12 mouse cellular contexts compared by ENCODE assay signal in genomic region chr3:83076563-83076962, GRCm38 (mm10). TPM values are rescaled to one million over a fixed set of nuclear protein-coding genes. Genes with fewer than 3 reads are reported as not detected.
A peak's percentile ranks its signal among the peaks of the same experiment; 100 is the strongest.
DNase-seq lines count a peak whose midpoint lies in the region; ATAC-seq and TF ChIP-seq lines count a peak whose summit lies in the region.
"Had no signal": no experiment of that assay in that cellular context is flagged by ENCODE, and none has a peak within 500 bp of the region (broad histone marks: within the 10 kb centered on the region; RNA-seq: fewer than 3 reads in every experiment).

No protein-coding gene starts in this region.

- TF ChIP-seq CTCF in midbrain, postnatal 0 days (IDR thresholded peaks at IDR 0.05): no peak

- whole genome bisulfite sequencing in limb, embryonic 13.5 days: 19% methylated on average over 3 of the region's 3 CpGs
- WGBS in limb, embryonic 10.5 days: 29% methylated on average over 3 of the region's 3 CpGs
- WGBS in hindbrain, embryonic 12.5 days: 32% methylated on average over 3 of the region's 3 CpGs
- 40% methylated on average over 2 of the region's 3 CpGs for WGBS in midbrain, postnatal 0 days

- no peaks in the 10 kb centered on the region for H3K9me3 ChIP-seq in limb, embryonic 13.5 days
- no peaks in the 10 kb centered on the region for H3K9me3 ChIP-seq in limb, embryonic 10.5 days (replicated peaks)
- H3K9me3 ChIP-seq in hindbrain, embryonic 12.5 days (replicated peaks): no peaks in the 10 kb centered on the region
- H3K9me3 ChIP-seq in midbrain, postnatal 0 days (ENCODE audit: low read length): no peaks in the 10 kb centered on the region

- peaks cover 8% of the 10 kb centered on the region for H3K4me1 ChIP-seq in limb, embryonic 13.5 days
- H3K4me1 ChIP-seq in limb, embryonic 10.5 days: peaks cover 3% of the 10 kb centered on the region
- peaks cover 10% of the 10 kb centered on the region for H3K4me1 ChIP-seq in hindbrain, embryonic 12.5 days
- peaks cover 2% of the 10 kb centered on the region; the same call in 1 of the 2 replicates for H3K4me1 ChIP-seq in midbrain, postnatal 0 days (ENCODE audit: insufficient read depth, low read length)

- peak; percentile 49; the same call in 1 of the 2 replicates for ATAC-seq in limb, embryonic 13.5 days (ENCODE audit: low FRiP score, low read depth)
- peak; percentile 49 for ATAC-seq in hindbrain, embryonic 12.5 days (ENCODE audit: low FRiP score)
- ATAC-seq in midbrain, postnatal 0 days (ENCODE audit: low FRiP score): peak; percentile 26; the same call in 1 of the 2 replicates

- H3K27me3 ChIP-seq in limb, embryonic 13.5 days: no peaks in the 10 kb centered on the region
- H3K27me3 ChIP-seq in limb, embryonic 10.5 days (ENCODE audit: low read depth, poor library complexity, severe bottlenecking): no peaks in the 10 kb centered on the region
- H3K27me3 ChIP-seq in hindbrain, embryonic 12.5 days: no peaks in the 10 kb centered on the region
- H3K27me3 ChIP-seq in midbrain, postnatal 0 days (ENCODE audit: insufficient read depth, low read length): no peaks in the 10 kb centered on the region

- H3K36me3 ChIP-seq in limb, embryonic 13.5 days: peaks cover 16% of the 10 kb centered on the region
- H3K36me3 ChIP-seq in limb, embryonic 10.5 days: peaks cover 21% of the 10 kb centered on the region
- peaks cover 25% of the 10 kb centered on the region for H3K36me3 ChIP-seq in hindbrain, embryonic 12.5 days
- H3K36me3 ChIP-seq in midbrain, postnatal 0 days (ENCODE audit: insufficient read depth, low read length): peaks cover 6% of the 10 kb centered on the region

- H3K9ac ChIP-seq in limb, embryonic 13.5 days: no peak overlapping the region
- H3K9ac ChIP-seq in hindbrain, embryonic 12.5 days: no peak overlapping the region
- H3K9ac ChIP-seq in midbrain, postnatal 0 days (replicated peaks; ENCODE audit: low read length, poor library complexity, severe bottlenecking): no peak overlapping the region

- no peak overlapping the region for H3K27ac ChIP-seq in limb, embryonic 13.5 days
- no peak overlapping the region for H3K27ac ChIP-seq in limb, embryonic 10.5 days
- no peak overlapping the region for H3K27ac ChIP-seq in hindbrain, embryonic 12.5 days
- no peak overlapping the region for H3K27ac ChIP-seq in midbrain, postnatal 0 days (ENCODE audit: low read depth, low read length)

- DNase-seq in cerebellum, postnatal 10 days: peak; percentile 63 to 72
- no peak for DNase-seq in cerebellum, postnatal 36 days
- DNase-seq in limb, embryonic 10.5 days (ENCODE audit: low spot score): no peak
- peak; percentile 47 for DNase-seq in midbrain, postnatal 0 days (ENCODE audit: low spot score)
- DNase-seq in kidney, adult 8-10 months: no peak
- no peak for DNase-seq in spleen, postnatal 14 days (ENCODE audit: low spot score in 2 of 2)
- DNase-seq: right cerebral cortex, postnatal 25 days had no signal

- no peak overlapping the region for H3K4me2 ChIP-seq in limb, embryonic 13.5 days (replicated peaks)
- no peak overlapping the region for H3K4me2 ChIP-seq in hindbrain, embryonic 12.5 days (replicated peaks)
- no peak overlapping the region for H3K4me2 ChIP-seq in midbrain, postnatal 0 days (ENCODE audit: low read depth, low read length, poor library complexity, severe bottlenecking)

- H3K4me3 ChIP-seq in limb, embryonic 13.5 days: no peak overlapping the region
- H3K4me3 ChIP-seq in limb, embryonic 10.5 days: no peak overlapping the region
- no peak overlapping the region for H3K4me3 ChIP-seq in hindbrain, embryonic 12.5 days
- no peak overlapping the region for H3K4me3 ChIP-seq in midbrain, postnatal 0 days (ENCODE audit: low read depth, low read length)
- H3K4me3 ChIP-seq: erythroblast, embryonic 14.5 days had no signal

RNA-seq across cellular contexts. Expression of gene Plrg1, which starts 21.2 kb away (rescaled TPM):
- 115 TPM in 2 replicates for polyA plus RNA-seq in limb, embryonic 13.5 days (2015; fragmentation: Nextera tagmentation; extraction: Ambion mirVana)
- polyA plus RNA-seq in limb, embryonic 10.5 days (2016; fragmentation: Nextera tagmentation; extraction: Ambion mirVana): 135 and 140 TPM in 2 replicates
- 105 and 106 TPM in 2 replicates for polyA plus RNA-seq in hindbrain, embryonic 12.5 days (2016; fragmentation: Nextera tagmentation; extraction: Ambion mirVana)
- 65.7 and 78.7 TPM in 2 replicates for total RNA-seq in midbrain, postnatal 0 days (2014; rRNA removed)
- polyA plus RNA-seq in midbrain, postnatal 0 days (2015; fragmentation: Nextera tagmentation; extraction: Ambion mirVana): 76.9 and 78.0 TPM in 2 replicates

RNA-seq across cellular contexts. Expression of gene Fgb, which starts 26.9 kb away (rescaled TPM):
- polyA plus RNA-seq in limb, embryonic 13.5 days (2015; fragmentation: Nextera tagmentation; extraction: Ambion mirVana): 0.78 TPM in 1 of 2 replicates, not detected in the other
- 0.06 TPM in 1 of 2 replicates, not detected in the other for polyA plus RNA-seq in limb, embryonic 10.5 days (2016; fragmentation: Nextera tagmentation; extraction: Ambion mirVana)
- not detected in 2 replicates for polyA plus RNA-seq in hindbrain, embryonic 12.5 days (2016; fragmentation: Nextera tagmentation; extraction: Ambion mirVana)
- total RNA-seq in midbrain, postnatal 0 days (2014; rRNA removed): not detected in 2 replicates
- polyA plus RNA-seq in midbrain, postnatal 0 days (2015; fragmentation: Nextera tagmentation; extraction: Ambion mirVana): not detected in 2 replicates
- total RNA-seq: megakaryocyte-erythroid progenitor cell, adult 5-6 weeks had no signal

RNA-seq across cellular contexts. Expression of gene Fga, which starts 50.7 kb away (rescaled TPM):
- 0.09 and 1.0 TPM in 2 replicates for polyA plus RNA-seq in limb, embryonic 13.5 days (2015; fragmentation: Nextera tagmentation; extraction: Ambion mirVana)
- not detected in 2 replicates for polyA plus RNA-seq in limb, embryonic 10.5 days (2016; fragmentation: Nextera tagmentation; extraction: Ambion mirVana)
- polyA plus RNA-seq in hindbrain, embryonic 12.5 days (2016; fragmentation: Nextera tagmentation; extraction: Ambion mirVana): not detected in 2 replicates
- not detected in 2 replicates for total RNA-seq in midbrain, postnatal 0 days (2014; rRNA removed)
- not detected in 2 replicates for polyA plus RNA-seq in midbrain, postnatal 0 days (2015; fragmentation: Nextera tagmentation; extraction: Ambion mirVana)
- total RNA-seq: megakaryocyte-erythroid progenitor cell, adult 5-6 weeks had no signal
- polyA plus RNA-seq: limb, embryonic 11.5 days had no signal

RNA-seq across cellular contexts. Expression of gene Dchs2, which starts 51.2 kb away (rescaled TPM):
- 0.72 and 0.84 TPM in 2 replicates for polyA plus RNA-seq in limb, embryonic 13.5 days (2015; fragmentation: Nextera tagmentation; extraction: Ambion mirVana)
- 0.08 and 0.14 TPM in 2 replicates for polyA plus RNA-seq in limb, embryonic 10.5 days (2016; fragmentation: Nextera tagmentation; extraction: Ambion mirVana)
- 1.1 and 1.3 TPM in 2 replicates for polyA plus RNA-seq in hindbrain, embryonic 12.5 days (2016; fragmentation: Nextera tagmentation; extraction: Ambion mirVana)
- total RNA-seq in midbrain, postnatal 0 days (2014; rRNA removed): 7.6 and 8.7 TPM in 2 replicates
- polyA plus RNA-seq in midbrain, postnatal 0 days (2015; fragmentation: Nextera tagmentation; extraction: Ambion mirVana): 0.45 and 0.54 TPM in 2 replicates
- total RNA-seq: megakaryocyte-erythroid progenitor cell, adult 5-6 weeks had no signal

Comparison
In these comparisons a context has a peak if more than half of its experiments do, and no peak if none do; other contexts are left out.
1. DNase-seq: peak in cerebellum, postnatal 10 days (2 of 2) and midbrain, postnatal 0 days (single experiment); none in cerebellum, postnatal 36 days (0 of 2), limb, embryonic 10.5 days (single experiment), kidney, adult 8-10 months (0 of 2) and spleen, postnatal 14 days (0 of 2).
2. Peak in every context shown above with its lines, with median percentiles within 50 percentile points of each other: ATAC-seq.